Mouse (Mus musculus) T-helper 1 cell (primary cell): ENCODE results near the gene Hist1h4a.

Experiments
- in situ Hi-C: fragments of 300-600 bp; cut with MboI, MseI; formaldehyde crosslinking; loops from one replicate; pipeline ENCODE4 v1.15.1; 2025; ENCODE audit warnings: high pct_unique_total_duplicates

Gene Hist1h4a

DNA sequence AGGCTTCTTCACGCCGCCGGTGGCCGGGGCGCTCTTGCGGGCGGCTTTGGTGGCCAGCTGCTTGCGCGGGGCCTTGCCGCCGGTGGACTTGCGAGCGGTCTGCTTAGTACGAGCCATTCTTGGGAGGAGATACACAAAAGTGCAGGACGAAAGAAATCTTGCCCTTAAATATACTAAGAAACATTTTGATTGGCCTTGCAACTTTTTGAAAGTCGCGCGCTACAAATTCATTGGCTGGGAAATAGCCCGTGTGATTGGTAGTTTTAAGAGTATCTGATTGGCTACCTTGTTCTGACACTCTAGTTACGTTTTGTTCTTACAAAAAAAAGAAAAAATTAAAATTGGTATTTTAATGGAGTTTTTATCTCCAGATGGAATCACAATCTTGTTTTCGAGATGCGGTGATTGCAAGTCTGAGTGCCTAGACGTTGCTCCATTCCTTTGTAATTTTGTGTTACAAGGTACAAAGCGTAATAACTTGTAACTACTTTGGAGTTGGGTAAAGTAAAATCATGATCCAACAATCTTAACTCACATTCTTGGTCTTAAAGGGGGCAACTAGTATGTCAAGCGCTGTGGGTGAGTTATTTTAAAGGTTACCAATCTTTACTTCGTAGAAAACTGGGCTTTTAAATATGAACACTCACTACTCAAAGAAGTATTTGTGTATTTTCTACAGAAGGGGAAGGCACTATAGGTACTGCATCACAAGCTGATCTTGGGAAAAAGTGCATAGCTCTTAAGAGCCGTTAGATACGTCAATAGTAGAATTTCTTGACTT is 15.5 kb downstream of the Hist1h4a start, which contains the start of gene Hist1h3c:
TSS of gene Hist1h3c (minus strand) at position 222 of the 781 bp plus-strand sequence.
- in situ Hi-C loops = loop anchor here (10.0 kb wide), 1 partner anchor 1701 kb away; the partner anchor contains the start of genes Hist1h2ag, Hist1h2bj and Hist1h4i

DNA sequence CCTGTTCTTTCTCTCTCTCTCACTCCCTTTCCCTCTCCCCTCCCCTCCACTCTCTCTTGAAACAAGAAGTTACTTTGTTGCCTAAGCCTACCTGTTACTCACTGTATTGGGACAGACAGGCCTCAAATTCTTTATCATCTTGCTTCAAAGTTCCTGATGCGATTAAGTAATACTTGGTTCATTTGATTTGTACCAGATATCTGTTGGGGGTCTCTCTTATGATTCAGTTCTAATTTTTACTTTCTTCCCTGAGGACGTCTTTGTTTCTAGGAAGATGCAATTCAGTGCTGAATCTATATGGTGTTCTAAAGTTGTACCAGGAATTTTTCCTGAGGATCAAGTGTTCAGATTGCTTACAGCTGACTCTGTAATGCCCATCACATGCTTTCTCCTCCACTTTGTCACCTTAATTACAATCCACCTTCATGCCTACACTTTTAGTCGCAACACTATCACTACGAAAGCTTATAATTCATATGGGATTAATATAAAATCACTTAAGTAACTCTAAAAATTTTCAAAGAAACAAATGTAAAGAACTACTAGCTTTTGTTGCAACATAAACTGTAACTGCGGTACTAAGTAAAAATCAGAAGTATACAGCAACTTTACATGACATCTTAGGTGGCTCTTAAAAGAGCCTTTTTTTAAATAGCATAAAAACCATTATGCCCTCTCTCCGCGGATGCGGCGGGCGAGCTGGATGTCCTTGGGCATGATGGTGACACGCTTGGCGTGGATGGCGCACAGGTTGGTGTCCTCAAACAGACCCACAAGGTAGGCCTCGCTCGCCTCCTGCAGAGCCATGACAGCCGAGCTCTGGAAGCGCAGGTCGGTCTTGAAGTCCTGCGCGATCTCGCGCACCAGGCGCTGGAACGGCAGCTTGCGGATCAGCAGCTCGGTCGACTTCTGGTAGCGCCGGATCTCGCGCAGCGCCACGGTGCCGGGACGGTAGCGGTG is 16.3 kb downstream of the Hist1h4a start:
- in situ Hi-C loops = loop anchor here (10.0 kb wide), 1 partner anchor 1700 kb away; the partner anchor contains the start of genes Hist1h2ag, Hist1h2bj and Hist1h4i

DNA sequence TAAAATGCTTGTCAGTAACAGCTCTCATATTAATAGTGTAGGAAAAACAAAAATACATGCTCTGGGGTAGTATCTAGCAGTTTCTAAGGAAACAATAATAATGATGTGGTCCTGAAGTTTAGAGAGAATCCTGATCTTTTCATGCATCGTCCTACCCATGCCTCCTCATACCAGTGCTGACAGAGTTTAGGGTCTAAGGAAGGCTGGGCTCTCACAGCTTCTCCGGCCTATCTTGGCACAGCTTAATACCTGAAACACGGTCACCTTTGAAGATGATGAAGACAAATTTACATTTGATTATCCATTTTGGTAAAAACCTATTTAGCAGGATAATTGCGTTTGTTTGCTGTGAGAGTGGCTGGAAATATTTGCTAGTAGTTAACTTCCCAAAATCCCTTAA is 17.1 kb downstream of the Hist1h4a start:
- in situ Hi-C loops = loop anchor here (10.0 kb wide), 1 partner anchor 1699 kb away; the partner anchor contains the start of genes Hist1h2ag, Hist1h2bj and Hist1h4i

DNA sequence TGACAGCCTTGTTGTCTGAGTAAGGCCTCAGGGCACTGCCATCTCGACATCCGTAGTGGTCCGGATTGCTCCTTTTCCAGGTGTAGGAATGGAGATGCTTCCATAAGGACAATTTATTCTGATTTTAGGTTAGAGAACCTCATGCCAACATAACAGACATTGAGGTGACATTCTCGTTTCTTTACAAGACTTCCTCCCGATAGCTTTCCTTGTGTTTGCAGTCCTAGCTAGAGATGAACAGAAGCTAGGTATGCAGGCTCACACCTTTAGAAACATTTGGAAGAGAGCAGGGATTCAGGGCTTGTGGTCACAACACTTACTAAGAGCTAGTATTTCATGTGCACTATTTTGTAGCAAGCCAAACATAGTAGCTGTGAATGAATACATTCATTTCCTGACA is 17.8 kb downstream of the Hist1h4a start:
- in situ Hi-C loops = loop anchor here (10.0 kb wide), 1 partner anchor 1698 kb away; the partner anchor contains the start of genes Hist1h2ag, Hist1h2bj and Hist1h4i

DNA sequence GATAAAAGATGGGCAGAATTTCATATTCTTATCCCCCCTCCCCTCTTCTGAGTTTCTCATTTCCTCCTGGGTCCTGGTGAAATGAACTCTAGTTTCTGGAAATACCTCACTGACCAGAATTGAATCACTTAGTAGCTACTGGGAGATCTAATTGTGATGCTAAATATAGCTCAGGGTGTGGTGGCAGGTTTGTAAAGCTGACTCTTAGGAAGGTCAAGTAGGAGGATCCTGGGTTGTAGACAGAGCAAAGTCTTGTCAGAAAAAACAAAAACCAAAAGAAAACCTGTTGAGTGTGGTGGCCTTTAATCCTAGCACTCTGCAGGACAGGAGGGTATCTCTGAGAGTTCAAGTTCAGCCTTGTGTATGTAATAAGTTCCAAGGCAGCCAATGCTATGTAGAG is 19.0 kb downstream of the Hist1h4a start:
- in situ Hi-C loops = loop anchor here (10.0 kb wide), 1 partner anchor 1697 kb away; the partner anchor contains the start of genes Hist1h2ag, Hist1h2bj and Hist1h4i

DNA sequence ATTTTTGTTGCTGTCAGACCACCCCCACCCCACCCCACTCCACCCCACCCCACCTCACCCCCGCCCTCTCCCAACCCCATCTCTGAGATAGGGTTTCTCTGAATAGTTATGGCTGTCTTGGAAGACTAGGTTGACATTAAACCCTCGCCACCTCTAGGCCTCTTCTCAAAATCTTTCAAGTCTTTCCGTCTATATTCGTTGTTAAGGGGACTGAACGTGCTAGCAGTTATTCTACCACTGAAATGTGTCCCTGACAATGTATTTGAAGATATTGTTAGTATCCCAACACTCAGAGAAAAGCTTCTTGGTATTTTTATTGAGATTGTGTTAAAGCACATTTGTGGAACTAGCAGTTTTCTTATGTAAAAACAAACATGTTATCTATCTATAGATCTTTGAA is 20.1 kb downstream of the Hist1h4a start:
- in situ Hi-C loops = loop anchor here (10.0 kb wide), 1 partner anchor 1696 kb away; the partner anchor contains the start of genes Hist1h2ag, Hist1h2bj and Hist1h4i

DNA sequence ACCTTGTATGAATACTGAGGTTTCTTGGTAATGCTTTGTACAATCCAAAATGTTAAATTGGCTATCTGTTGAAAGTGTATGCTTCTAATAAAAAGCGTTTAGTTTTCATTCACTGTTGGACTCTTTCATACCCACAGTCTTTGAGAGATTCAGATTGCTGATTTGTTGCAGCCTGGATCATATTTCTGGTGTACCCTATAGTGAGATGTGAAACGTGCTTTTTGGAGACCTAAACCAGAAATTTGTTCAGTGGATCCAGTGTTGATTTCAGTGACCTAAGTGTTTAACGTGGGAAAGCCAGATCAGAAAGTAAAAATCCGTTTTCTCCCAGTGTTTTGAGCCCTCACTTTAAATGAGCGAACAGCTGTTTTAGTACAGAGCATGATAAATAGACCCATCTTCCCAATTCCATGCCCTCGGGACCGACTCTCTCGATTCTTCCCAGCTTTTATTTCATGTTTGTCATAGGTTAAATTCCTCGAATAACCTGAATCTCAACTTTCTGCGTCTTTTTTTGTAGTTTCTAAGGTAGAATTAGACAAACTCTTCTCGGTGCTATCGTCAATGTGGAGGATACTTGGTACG is 20.7 kb downstream of the Hist1h4a start:
- in situ Hi-C loops = loop anchor here (10.0 kb wide), 1 partner anchor 1696 kb away; the partner anchor contains the start of genes Hist1h2ag, Hist1h2bj and Hist1h4i

DNA sequence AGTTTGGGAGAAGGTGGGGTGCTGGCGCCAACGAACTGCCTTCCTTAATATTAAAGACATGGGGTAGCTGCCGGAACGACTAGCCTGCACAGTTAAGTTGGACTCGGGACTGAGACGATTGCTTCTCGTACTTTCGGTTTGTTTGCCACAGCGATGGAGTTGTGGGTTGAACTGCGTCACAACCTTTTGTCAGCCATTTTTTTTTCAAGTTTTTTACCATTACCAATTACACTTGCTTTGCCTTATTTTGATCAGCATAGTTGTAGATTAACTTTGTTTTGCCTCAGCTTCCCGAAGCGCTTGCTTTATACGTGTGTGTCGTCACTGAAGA is 21.1 kb downstream of the Hist1h4a start:
- in situ Hi-C loops = loop anchor here (10.0 kb wide), 2 partner anchors 105 to 1695 kb away; partner anchors contain the start of genes Hist1h2ag, Hist1h2bj and Hist1h4i

DNA sequence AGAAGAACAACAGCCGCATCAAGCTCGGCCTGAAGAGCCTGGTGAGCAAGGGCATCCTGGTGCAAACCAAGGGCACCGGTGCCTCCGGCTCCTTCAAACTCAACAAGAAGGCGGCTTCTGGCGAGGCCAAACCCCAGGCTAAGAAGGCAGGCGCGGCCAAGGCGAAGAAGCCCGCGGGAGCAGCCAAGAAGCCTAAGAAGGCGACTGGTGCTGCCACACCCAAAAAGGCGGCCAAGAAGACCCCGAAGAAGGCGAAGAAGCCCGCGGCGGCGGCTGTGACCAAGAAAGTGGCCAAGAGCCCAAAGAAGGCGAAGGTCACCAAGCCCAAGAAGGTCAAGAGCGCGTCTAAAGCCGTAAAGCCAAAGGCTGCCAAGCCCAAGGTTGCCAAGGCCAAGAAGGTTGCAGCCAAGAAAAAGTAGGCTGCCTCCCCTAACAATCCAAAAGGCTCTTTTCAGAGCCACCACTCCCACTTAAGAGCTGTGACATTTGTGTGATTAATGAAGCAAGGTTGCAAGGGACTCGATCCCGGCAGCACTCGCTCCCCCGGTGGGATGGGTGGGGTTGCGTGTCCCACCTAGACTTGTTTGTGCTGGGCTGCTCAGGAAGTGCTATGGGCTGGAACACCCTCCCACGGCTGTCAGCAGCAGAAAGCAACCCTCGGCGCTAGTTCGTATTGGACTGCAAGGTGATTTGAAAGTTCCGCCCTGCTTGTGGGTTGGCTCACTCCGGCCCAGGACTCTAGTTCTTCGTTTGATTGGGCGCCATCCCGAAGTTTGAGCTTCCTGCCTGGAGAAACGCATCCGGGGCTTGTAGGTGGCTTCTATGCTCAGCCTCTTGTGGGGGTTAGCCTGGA is 21.7 kb downstream of the Hist1h4a start:
- in situ Hi-C loops = loop anchor here (10.0 kb wide), 1 partner anchor 104 kb away; no protein-coding TSS in a partner anchor

DNA sequence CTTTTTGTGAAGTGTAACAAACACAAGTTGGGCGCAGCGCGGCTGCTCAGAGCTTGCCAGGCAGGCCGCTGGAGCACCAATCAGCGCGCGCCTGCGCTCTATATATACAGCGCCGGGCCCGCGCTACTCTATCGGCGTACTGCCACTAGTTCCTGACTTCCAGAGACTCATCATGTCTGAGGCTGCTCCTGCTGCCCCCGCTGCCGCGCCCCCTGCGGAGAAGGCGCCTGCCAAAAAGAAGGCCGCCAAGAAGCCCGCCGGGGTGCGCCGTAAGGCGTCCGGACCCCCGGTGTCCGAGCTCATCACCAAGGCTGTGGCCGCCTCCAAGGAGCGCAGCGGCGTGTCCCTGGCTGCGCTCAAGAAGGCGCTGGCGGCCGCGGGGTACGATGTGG is 22.4 kb downstream of the Hist1h4a start, which contains the start of gene Hist1h1c:
TSS of gene Hist1h1c (plus strand) at position 132 of the 392 bp plus-strand sequence.
- in situ Hi-C loops = loop anchor here (10.0 kb wide), 1 partner anchor 104 kb away; no protein-coding TSS in a partner anchor

DNA sequence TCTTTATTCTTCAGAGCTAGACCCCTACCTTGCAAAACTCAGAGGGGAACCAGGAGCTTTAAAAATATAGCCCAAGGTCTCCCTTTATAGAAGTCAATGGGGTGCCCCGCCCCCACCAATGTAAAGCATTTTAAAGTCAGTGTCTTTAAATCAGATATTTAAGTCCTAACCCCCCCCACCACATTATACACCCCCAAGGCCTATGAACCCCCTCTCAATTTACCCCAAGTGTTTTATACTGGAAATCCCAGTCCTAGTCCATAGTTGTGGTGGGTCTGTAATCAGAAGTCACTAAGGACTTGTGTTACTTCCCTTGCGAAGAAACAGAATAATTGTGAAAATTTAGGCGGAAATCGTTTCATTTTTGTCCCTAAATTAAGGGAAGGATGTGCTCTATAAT is 23.0 kb downstream of the Hist1h4a start:
- in situ Hi-C loops = loop anchor here (10.0 kb wide), 1 partner anchor 103 kb away; no protein-coding TSS in a partner anchor

DNA sequence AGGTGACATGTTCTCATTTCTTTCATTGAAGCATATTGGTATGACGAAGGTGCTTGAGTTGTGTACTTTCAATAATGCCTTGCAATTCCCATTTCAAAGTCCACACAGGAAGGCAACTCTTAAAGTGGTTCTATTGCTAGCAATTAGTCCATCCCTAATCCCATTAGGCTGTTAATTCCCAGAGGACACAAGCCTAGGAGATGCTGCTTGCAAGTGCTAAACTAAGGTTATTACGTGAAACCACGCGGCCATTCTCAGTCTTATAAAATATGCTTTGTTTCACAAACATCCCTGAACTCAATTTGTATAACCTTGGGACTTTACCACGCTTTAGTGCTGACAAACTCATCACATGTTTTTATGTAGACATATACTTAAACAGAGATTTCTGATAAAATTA is 23.9 kb downstream of the Hist1h4a start:
- in situ Hi-C loops = loop anchor here (10.0 kb wide), 1 partner anchor 102 kb away; no protein-coding TSS in a partner anchor

DNA sequence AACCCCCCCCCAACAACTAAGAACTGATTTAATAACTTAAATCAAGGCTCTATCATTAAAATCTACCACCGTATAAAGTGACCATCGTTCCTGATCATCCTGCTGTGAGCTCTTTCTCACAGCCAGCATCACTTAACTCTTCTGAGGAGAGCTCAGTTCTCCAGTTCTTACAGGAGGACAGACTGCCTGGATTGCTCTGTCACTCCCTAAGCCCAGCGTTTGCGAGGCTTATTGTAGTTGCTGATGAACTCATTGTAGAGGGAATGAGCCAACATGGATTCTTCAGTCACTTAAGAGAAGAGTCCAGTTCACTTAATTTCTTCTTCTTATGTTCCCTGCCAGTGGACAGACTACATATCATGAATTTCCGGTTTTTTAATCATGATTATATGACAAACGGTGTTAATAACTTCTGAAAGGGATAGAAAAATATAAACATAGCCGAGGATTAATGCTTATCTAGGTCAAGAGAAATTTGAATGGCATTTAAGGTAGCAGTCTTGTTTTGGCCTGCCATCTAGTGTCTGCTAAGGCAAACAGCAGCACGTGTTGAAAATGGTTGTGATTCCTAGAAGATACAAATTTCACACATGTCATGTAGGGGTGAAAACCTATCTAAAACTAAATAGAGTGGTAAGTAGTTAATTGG is 28.8 kb downstream of the Hist1h4a start:
- in situ Hi-C loops = loop anchor here (10.0 kb wide), 1 partner anchor 97 kb away; no protein-coding TSS in a partner anchor

DNA sequence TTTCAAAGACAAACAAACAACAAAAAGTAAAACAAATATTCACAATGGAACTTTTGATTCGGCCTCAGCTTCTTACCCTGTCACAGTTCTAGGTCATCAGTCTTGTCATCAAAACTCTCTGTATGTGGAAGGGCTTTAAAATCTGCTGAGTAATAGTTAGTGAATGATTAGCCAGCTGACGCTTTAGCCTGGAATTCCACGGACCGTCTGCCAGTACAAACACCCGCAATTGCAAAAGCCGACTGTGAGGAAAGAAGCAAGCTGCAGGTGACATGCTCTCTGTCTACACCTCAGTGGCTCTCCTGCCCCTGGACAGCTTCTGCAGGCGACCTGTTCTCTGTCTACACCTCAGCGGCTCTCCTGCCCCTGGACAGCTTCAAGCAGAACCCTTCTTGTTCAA is 30.6 kb downstream of the Hist1h4a start:
- in situ Hi-C loops = loop anchor here (10.0 kb wide), 1 partner anchor 96 kb away; no protein-coding TSS in a partner anchor

DNA sequence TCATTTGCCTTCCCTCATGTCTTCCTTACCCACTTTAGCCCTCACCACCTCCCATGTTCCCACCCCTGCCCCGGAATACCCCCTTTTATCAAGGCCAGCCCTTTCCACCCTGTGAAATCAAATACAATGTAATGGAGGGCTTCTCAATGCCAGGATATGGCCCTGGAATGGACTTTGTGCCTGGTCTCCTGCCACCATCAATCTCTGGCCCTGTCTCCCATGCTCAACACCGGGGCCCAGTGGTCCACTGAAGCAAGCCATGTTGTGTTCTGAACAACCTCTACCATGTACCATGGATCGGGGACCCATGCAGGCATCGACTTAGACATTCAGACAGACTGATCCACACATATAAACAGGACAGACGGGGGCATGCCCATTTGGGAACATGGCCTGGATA is 31.3 kb downstream of the Hist1h4a start:
- in situ Hi-C loops = loop anchor here (5.0 to 10.0 kb wide), 2 partner anchors 37 to 95 kb away; no protein-coding TSS in a partner anchor

DNA sequence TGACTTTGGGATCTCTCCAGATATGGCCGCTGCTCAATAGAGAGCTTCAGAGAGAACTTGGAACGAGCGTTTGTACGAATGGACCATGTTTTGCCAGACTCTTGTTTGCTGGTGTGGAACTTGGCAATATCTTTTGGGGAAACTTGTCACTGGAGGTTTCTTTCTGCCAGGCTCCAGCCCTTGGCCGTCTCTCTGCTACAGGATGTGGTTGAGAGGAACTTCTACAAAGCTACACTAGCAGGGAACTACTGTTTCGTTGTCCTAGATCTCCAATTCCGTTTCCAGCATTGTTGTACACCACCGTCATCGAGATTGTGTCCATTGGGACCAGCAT is 31.9 kb downstream of the Hist1h4a start:
- in situ Hi-C loops = loop anchor here (5.0 kb wide), 1 partner anchor 37 kb away; no protein-coding TSS in a partner anchor

DNA sequence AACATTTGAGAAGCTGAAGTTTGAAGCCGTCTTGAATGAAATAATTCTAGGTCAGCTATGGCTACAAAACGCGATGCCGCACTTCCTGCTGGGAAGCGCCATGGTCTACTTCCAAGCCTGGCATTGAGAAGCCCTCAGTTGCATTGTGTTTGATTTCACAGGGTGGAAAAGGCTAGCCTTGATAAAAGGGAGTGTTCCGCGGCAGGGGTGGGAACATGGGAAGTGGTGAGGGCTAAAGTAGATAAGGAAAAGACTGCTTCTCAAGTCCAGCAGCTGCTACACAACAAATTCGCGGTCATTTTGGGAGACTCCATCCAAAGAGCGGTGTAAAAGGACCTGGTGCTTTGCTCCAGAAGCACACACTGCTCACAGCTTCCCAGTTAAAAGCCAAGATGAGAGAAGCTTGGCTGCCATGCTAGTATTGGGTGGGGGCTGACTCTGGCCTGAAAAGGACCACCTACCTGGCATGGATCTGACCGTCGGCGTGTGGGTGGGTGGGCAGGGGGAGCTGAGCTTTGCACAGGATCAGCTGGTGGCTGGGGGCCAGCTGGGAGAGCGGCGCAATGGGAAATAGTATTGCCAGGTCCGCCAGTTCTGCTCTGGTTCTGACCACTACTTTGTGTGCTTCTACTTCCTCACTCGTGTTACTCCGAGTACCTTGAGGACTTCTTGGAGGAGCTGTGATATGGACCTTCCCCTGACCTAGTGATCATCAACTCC is 32.4 kb downstream of the Hist1h4a start:
- in situ Hi-C loops = loop anchor here (5.0 kb wide), 1 partner anchor 36 kb away; no protein-coding TSS in a partner anchor

DNA sequence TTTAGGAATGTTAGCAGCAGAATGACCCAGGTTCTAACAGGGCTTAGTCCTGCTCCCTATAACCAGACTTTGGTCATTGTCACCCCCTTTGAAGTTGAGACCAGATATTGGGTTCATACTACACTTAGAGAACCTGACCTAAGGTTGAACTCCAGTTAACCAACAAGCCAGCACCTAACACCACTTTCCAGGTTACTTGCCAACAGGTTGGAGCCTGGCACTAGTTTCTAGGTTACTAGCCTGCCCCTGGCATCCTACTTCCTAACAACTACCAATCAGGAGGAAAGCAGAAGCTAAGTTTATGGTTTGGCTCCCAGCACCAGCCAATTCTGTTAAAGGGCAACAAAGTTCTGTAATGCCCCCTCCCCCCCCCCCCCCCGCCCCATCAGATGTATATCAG is 35.8 kb downstream of the Hist1h4a start:
- in situ Hi-C loops = loop anchor here (5.0 kb wide), 1 partner anchor 33 kb away; no protein-coding TSS in a partner anchor
